Mouse (Mus musculus) CH12.LX (cell line): ENCODE results near the gene Slc16a12.

ENCODE experiments used
- CHD1 ChIP-seq: IDR thresholded peaks from 2 replicates; pipeline ENCODE4 v1.6.1; 2012; ENCODE audit warnings: low read depth, low read length, improper control_type of control experiment, inconsistent platforms
- CHD2 ChIP-seq: IDR thresholded peaks from 2 replicates; pipeline ENCODE4 v1.6.1; 2011; ENCODE audit warnings: low read length, improper control_type of control experiment
- CTCF ChIP-seq, 2 experiments: IDR thresholded peaks in 1 of 2; conservative IDR thresholded peaks in 1 of 2; 2 replicates each; pipeline ENCODE4 v1.5.1; 2011 to 2012; ENCODE audit warnings: low read depth in 2 of 2, low read length in 2 of 2, improper control_type of control experiment in 1 of 2, inconsistent platforms in 1 of 2, mild to moderate bottlenecking in 1 of 2, moderate library complexity in 1 of 2
- E2F4 ChIP-seq: IDR thresholded peaks from 2 replicates; pipeline ENCODE4 v1.6.1; 2011; ENCODE audit warnings: low read depth, low read length, improper control_type of control experiment; ENCODE audit not compliant: insufficient replicate concordance
- EP300 ChIP-seq: IDR thresholded peaks from 2 replicates; pipeline ENCODE4 v1.6.1; 2011; ENCODE audit warnings: low read length, improper control_type of control experiment
- IRF4 ChIP-seq: IDR thresholded peaks from 2 replicates; pipeline ENCODE4 v1.6.1; 2014; ENCODE audit warnings: low read depth, mild to moderate bottlenecking, inconsistent platforms, low read length, improper control_type of control experiment
- MAX ChIP-seq: IDR thresholded peaks from 2 replicates; pipeline ENCODE4 v1.6.1; 2011; ENCODE audit warnings: low read length, improper control_type of control experiment
- NELFE ChIP-seq: IDR thresholded peaks from 2 replicates; pipeline ENCODE4 v1.6.1; 2011; ENCODE audit warnings: low read depth, low read length, improper control_type of control experiment
- NRF1 ChIP-seq: IDR thresholded peaks from 2 replicates; pipeline ENCODE4 v1.6.1; 2014; ENCODE audit warnings: low read depth, mild to moderate bottlenecking, inconsistent platforms, low read length, improper control_type of control experiment, moderate library complexity
- POLR2AphosphoS2 ChIP-seq: IDR thresholded peaks from 2 replicates; pipeline ENCODE4 v1.6.1; 2011; ENCODE audit warnings: low read depth, low read length, improper control_type of control experiment
- RCOR1 ChIP-seq: conservative IDR thresholded peaks from 2 replicates; pipeline ENCODE4 v1.6.1; 2012; ENCODE audit warnings: low read depth, mild to moderate bottlenecking, inconsistent platforms, low read length, improper control_type of control experiment
- UBTF ChIP-seq: IDR thresholded peaks from 2 replicates; pipeline ENCODE4 v1.6.1; 2012; ENCODE audit warnings: low read depth, mild to moderate bottlenecking, inconsistent platforms, low read length, improper control_type of control experiment, moderate library complexity
- USF1 ChIP-seq: IDR thresholded peaks from 2 replicates; pipeline ENCODE4 v1.6.1; 2014; ENCODE audit warnings: low read depth, mild to moderate bottlenecking, inconsistent platforms, low read length, improper control_type of control experiment
- ZC3H11A ChIP-seq: IDR thresholded peaks from 2 replicates; pipeline ENCODE4 v1.6.1; 2012; ENCODE audit warnings: low read depth, mild to moderate bottlenecking, inconsistent platforms, low read length, improper control_type of control experiment

- no peak for TF ChIP-seq CTCF (conservative IDR thresholded peaks at IDR 0.05 in 1 of 2, IDR thresholded peaks at IDR 0.05 in 1 of 2; ENCODE audit: low read depth in 2 of 2, low read length in 2 of 2)
- no peak for TF ChIP-seq E2F4
- no peak for TF ChIP-seq MAX
- no peak for TF ChIP-seq CHD2
- no peak for TF ChIP-seq POLR2AphosphoS2
- no peak for TF ChIP-seq CHD1
- no peak for TF ChIP-seq RCOR1
- TF ChIP-seq EP300: no peak
- no peak for TF ChIP-seq UBTF
- TF ChIP-seq NELFE: no peak
- TF ChIP-seq NRF1: no peak
- no peak for TF ChIP-seq USF1
- TF ChIP-seq IRF4: no peak
- TF ChIP-seq ZC3H11A: no peak
These were observed 23.7 kb upstream of the Slc16a12 start for GRCm38 (mm10) chr19:34770764-34771163.
